Mouse (Mus musculus) left cerebral cortex, postnatal 25 days (tissue): ENCODE measurements at regions not wholly inside any gene's neighbourhood (a gene's known extent, or its start where the extent isn't known, plus 50 kb on each side); places are given as distances from the start of the nearest gene placed in this dataset.
"Not testable (repeated sequence)": the region's sequence is repeated elsewhere in the genome, so short reads cannot be mapped to it uniquely, and the experiment has no call there.

Experiments used
- DNase-seq, 2 experiments: peaks; one replicate each; pipeline ENCODE4 v3.0.0; 2022; ENCODE audit warnings: low spot score in 2 of 2, mixed read lengths in 1 of 2
- intact Hi-C: fragments of 180-260 bp; cut with DNase I; formaldehyde crosslinking; loops from one replicate; pipeline ENCODE4 v1.15.1; 2025

DNA sequence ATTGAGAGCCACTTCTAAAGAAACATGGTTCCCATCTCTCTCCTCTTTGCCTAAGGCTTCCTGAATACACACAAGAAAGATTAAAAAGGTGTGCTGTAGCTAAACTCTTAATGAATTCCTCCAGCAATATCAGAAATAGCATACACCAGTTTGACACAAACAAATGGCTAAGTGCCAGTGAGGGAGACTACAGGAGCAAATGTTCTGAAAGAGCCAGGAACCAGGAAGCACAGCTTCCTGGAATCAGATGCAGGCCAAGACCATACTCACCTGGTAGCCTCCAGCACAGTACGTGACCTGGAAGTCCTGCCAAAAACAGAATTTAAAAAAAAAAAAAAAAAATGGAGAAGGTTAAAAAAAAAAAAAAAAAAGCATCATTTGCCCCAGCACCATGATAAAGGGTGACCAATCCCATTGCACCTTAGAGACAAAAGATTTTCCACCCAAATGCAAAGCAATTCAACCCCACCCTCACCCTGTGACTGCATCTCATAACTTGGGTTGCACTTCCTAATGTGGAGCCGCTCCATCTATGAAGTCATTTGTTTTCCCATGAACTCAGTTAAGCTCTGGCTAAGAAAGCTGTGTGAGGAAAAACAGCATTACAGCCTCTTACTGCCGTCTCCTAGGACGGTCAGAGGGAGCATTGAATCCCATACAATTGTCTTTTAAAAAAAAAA is 149.3 kb upstream of the Nt5e start:
- intact Hi-C loops = no loop called here
- no peak for DNase-seq

DNA sequence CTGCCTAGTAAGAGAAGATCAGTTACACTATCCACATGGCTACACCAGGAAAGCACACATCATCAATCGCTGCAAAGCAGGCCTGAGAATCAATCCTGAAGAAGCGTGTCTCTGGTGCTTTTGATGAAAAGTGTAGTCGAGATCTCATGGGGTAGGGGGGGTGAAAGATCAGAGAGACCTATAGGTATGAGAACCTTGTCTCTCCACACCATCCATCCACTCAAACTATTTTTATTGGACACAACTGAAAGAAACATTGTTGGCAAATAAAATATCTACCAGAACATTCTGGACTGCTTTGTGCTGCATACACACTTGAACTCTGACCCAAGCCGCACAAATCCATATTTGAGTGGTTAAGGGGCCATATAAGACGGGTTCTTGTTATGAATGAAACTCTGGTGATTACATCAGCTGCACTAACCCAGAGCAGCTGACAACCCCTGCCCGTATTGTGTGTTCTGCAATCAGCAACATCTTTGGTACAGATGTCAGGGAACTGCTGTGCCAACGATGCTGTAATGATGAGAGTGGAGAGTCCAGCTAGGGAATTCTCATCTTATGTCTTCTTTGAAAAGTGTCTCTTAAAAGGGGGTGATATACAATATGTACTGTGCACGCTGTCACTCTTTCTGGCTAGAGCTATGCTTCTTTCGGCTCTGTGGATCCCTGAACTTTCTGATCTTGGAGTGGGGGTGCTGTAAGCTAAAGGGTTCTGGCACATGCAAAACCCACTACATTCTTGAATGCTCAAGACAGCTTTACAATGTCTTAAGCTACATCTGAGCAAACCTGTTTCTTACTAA is 145.6 kb upstream of the Nt5e start:
- no peak for DNase-seq

DNA sequence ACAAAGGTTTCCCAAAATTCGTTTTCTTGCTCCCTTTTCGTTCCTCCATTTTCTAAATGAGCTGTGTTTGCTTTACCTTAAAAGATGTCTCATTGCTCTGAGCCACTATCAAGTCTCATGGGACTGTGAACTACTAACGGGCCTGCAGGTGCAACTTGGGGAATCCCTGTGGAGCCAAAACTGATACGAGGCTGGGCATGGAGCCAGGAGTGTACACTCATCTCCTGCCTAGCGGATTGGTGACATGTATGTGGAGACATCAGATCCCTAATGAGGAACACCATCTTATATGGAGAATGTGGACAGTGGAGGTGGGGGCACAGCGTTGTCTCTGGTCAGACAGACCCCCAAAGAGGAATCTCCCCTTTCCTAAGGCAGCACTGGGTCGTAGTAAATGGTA is 119.6 kb upstream of the Nt5e start:
- DNase-seq = no peak
- intact Hi-C loops = no loop called here

More for the DNA sequence above, 145.6 kb upstream of the Nt5e start:
- intact Hi-C loops = no loop called here

DNA sequence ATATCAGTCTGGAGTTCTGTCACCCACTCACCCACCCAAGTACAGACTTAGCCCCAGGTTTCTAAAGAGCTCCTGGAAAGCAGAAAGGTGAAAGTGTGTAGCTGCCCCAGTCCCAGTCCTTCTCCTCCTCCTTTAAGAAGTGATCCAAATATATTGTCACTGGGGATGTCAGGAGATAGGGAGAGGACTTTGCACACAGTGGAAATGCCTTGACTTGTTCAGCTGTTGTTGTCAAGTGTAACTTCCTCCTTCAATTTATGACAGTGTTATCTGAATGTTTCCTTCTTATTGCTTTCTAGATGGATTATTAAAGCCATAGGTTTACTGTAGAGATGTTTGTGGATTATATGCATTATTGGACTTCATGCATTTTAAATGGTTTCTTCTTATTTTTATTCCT is 119.0 kb upstream of the Nt5e start:
- intact Hi-C loops = no loop called here
- DNase-seq = no peak

DNA sequence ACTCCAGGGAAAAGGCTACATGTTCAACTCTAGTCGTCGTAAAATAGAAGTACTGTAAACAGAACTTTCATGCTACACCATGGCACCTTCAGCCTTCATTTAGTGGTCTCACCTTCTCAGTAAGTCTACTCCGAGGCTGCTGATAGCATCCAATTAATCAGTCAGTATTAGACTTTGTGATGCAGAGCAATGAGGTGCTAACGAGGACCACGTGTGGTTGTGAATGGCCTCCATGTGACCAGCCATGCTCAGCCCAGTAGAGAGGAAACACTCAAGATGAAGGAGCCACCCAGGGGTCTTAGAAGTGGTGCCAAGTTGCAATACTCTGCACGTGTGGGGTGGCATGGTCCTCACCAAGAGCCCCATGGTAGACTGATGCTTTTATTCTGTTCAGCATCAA is 112.2 kb upstream of the Nt5e start:
- intact Hi-C loops = no loop called here
- DNase-seq = no peak

DNA sequence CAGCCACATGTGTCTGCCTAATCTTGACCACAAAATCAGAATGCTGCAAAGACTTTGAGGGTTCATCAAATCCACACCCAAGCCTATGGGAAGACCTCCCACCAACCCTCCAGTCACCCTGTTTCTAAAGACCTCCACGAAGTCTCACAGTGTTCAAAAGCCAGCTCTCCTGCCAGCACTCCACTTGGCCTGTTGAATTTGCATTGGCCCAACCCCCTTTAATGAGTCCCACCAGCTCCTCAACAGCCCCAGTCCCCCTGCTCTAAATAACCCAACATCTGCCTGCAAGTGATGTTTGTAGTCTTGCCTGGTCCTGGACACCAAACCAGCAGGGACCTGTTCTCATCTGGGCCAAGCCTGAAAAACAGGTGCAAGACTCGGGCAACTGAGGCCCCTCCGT is 106.6 kb upstream of the Nt5e start:
- no peak for DNase-seq
- intact Hi-C loops = loop anchor here (2.0 to 10.0 kb wide), 2 partner anchors 486 to 512 kb away; partner anchors contain the start of gene Tbx18

DNA sequence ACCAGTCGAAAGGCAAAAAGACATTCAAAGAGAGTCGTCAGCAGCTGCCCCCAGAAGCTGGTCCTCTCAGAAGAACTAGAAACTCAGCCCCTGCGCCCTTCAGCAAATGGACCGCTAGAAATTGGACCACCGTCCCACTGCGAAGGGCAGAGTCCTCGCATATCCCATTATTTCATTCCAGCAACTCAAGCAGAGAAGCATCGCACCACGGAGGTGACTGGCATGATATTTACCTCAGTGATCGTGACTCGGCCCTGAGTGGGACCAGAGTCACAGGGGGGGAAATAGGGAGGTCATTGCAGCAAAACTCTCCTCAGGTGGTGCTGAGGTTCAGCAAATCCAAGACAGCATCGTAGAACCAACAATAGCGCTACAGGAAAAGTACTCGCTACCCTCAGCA is 105.7 kb upstream of the Nt5e start:
- DNase-seq = no peak

DNA sequence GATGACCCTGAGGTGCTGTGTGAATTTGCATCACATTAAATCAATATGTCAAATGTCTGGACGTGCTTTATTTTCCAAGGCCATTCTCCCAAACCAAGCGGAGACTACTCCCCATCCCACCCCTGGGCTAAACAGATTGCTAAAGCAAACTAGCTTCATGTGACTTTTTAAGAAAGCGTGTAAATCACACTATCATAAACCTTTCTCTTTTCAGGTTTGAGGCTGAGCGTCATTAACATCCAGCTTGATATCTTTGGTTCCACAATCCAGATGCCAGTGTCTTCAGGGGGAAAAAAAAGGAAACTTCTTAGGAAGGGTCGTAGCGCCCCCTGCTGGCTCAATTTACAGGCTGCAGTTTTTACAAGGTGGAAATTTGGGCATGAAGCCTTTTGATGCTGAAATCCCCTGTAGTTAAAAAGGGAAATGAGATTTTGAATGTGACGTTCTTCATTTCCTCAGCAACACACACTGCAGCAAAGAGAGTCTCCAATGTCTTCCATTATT is 105.1 kb upstream of the Nt5e start:
- DNase-seq = peak; percentile 61 to 65
- intact Hi-C loops = loop anchor here (2.0 to 10.0 kb wide), 3 partner anchors 487 to 803 kb away; partner anchors contain the start of gene Tbx18

More for the DNA sequence above, 105.7 kb upstream of the Nt5e start:
- intact Hi-C loops = loop anchor here (2.0 to 10.0 kb wide), 2 partner anchors 486 to 512 kb away; partner anchors contain the start of gene Tbx18

DNA sequence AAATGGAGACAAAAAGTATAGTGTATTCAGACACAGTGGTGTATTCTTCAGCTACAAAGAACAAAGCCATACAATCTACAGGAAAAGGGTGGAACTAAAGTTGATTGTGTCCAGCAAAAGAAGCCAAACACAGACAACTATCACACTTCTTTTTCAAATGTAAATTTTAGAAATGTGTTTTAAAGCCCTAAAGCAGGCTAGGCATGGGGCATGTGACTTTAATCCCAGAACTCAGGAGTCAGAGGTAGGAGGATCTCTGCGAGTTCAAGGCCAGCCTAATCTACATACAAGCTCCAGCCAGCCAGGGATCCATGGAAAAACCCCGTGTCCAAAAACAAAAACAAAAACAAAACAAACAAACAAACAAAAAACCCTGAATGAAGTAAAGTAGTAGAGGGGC is 89.9 kb upstream of the Nt5e start:
- intact Hi-C loops = no loop called here
- DNase-seq = no peak

DNA sequence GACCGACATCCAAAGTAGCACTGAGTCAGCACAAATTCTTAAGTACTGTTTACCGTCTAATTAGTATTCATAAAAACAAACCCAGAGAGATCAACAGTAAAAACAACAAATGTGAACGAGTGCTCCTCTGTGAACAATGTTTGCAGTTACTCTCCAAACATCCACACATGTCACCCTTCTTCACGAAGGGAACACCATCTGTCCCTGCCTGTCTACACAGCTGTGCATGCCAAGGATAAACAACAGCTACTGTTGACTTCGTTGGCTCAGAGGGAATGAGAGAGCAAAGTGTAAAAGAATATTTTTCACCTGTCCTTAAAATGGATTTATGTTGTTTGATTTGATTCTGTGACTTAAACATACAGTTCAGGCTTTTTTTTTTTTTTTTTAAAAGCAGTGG is 88.7 kb upstream of the Nt5e start:
- intact Hi-C loops = no loop called here
- DNase-seq = no peak

DNA sequence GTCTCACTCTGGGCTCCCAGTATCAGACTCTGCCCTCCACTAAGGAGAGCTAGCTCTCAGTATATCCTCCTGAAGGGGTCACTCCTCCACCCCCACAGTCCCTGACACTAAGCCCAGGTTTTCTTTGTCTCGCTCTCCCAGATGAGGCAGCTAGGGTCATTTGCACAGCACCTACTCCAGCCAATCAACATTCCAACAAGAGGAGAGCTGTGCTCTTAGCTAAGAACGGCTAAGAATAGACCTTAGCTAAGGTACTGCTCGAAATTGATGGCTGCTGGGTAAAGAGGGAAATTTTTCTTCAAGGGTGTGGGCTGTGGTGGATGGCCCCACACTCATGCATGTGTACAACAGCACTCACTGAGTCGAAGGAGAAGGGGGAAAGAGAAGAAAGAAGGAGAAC is 86.3 kb upstream of the Nt5e start:
- intact Hi-C loops = loop anchor here (1.0 to 5.0 kb wide), 3 partner anchors 122 to 306 kb away; no protein-coding TSS in a partner anchor

DNA sequence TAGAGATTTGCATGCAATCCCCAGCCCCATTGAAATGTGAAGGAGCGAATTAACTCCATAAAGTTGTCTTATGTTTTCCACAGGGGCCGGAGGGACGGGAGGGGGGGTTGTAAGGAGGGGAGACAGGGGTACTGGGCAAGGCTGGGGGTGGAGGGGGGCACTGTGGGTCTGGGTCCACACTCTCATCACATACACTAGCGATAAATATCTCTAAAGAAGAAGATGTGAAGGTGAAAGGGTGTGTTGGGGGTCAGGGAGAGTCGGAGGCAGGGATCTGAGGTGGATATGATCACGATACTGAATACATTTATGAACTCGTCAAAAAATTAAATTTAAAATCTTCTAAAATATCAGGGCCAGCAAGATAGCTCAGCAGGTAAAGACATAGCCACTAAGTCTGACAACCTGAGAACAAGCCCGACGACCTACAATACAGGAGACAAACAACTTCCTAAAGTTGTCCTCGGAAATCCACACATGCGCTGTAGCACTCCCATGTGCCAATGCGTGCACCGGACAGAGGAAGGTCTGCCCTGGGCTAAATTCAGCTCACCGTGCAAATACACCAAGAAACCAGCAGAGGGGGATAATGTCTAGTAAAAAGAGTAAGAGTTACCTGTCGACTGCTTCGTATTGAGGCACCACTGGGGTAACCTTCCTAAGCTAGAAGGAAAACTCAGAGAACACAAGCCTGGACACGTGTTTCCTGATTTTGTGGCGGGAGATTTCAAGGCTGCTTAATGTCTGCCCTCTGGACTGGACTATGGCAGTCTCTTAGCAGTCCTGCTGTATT is 85.6 kb upstream of the Nt5e start:
- intact Hi-C loops = loop anchor here (1.0 to 5.0 kb wide), 3 partner anchors 121 to 305 kb away; no protein-coding TSS in a partner anchor
- peak; percentile 52 to 75 for DNase-seq

More for the DNA sequence above, 86.3 kb upstream of the Nt5e start:
- DNase-seq = no peak

DNA sequence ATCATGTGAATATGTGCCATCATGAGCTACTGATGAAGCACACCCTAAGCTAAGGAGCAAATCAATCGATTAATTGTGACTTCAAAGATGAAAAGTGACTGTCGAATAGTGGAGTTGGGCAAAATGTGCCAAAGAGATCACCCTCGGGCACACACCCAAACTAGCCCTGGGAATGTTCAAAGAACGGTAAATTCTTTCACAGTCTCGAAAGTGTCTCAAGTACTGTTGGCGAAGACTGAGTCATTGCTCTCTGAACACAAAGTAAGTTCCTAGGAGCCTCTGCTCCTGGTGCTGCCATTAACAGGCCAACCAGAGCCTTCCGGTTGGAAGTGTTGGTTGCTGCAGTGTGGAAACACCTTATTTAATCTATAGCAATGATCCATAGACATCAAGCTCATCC is 84.5 kb upstream of the Nt5e start:
- no peak for DNase-seq
- intact Hi-C loops = loop anchor here (5.0 kb wide), 1 partner anchor 155 kb away; no protein-coding TSS in a partner anchor

DNA sequence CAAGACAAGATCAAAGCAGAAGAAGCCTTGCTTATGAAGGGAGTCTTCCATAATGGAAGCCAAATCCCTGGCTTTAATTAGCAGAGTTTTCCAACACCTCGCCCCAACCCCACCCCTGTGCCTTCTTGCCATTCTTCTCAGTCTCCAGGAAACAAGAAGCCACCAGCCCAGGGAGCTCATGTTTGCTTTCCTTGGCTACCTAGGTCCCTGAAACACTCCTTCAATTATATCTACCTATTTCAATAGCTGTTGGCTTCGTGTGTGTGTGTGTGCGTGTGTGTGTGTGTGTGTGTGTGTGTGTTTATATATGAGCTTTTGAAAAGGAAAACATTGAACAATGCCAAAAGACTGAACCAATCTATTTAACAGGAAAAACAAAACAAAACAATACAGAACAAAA is 82.5 kb upstream of the Nt5e start:
- intact Hi-C loops = loop anchor here (5.0 kb wide), 1 partner anchor 153 kb away; no protein-coding TSS in a partner anchor
- no peak for DNase-seq

DNA sequence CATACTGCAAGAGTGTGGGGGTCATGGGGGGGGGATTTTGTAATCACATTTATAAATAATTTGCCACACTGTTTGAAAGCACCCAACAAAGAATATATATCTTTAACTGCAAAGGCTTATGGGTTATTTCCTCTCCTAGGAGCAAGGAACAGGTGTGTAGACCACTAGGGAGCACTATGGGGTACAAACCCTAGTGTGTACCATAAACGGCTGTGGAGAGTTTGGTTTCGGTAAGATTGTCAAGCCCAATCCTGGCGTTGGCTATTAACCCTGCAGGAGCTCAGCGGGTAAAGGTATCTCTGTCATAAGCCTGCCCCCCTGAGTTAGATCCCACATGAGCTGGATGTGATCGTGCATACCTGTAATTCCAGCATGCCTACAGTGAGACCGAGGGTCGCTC is 71.0 kb upstream of the Nt5e start:
- intact Hi-C loops = no loop called here
- DNase-seq = no peak

DNA sequence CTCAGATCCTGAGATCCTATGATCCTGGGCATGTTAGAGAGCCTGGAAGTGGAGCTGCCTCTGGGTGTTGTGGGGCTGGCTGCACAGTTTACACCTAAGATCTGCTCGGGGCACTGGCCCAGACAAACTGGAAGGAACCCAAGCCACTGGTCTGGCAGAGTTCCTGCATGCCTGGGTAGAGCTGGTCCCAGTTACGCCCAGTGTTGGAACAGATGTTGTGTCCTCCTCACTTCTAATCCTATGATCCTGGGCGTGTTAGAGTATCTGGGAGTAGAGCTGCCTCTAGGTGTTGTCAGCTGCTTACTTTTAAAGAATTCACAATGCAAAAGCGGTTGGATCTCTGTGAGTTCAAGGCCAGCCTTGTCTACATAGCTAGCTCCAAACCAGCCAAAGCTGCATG is 67.4 kb upstream of the Nt5e start:
- no peak for DNase-seq
- intact Hi-C loops = no loop called here

DNA sequence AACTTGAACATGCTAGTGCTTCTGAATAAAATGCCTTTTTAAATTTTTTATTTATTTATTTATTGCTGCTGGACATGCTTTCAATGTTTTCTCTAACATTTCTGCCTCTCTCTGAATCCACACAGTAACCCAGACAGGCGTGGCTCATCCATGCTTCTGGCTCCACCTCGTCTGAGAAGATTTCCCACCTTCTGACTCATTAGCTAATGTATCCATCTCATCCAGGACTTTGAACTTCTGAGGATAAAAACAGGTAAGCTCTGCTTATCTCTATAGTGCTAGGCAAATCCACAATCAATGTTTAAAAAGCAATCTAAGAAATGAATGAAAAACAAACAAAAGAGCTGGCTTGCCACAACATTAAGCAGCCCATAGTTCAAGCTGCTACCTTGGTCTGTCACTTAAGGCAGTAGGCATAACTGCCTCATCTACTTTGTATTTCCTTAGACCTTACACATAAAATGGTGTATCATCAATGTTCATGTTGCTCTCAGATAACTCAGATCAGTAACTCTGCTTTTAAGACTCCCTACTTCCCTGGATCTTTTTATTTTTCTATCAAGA is 66.8 kb upstream of the Nt5e start:
- intact Hi-C loops = no loop called here

DNA sequence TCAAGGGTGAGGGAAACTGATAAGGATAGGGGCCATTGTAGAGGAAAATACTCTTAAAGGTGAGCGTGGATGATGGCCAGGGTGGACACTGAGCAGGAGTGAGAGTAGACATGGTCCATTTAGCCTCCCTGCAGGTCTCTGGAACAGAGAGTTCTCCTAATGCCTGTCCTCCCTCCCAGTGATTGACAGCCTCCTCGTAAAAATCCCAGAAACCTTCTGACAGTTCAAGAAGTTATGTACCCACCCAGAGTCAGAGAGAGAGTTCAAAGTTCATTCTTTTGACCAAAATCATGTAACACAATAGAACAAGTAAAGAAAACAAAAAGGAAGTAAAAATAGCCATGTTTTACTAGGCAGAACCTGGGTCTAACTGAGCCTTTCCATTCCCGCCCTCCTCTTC is 64.5 kb upstream of the Nt5e start:
- DNase-seq = no peak
- intact Hi-C loops = no loop called here

More for the DNA sequence above, 66.8 kb upstream of the Nt5e start:
- no peak for DNase-seq

DNA sequence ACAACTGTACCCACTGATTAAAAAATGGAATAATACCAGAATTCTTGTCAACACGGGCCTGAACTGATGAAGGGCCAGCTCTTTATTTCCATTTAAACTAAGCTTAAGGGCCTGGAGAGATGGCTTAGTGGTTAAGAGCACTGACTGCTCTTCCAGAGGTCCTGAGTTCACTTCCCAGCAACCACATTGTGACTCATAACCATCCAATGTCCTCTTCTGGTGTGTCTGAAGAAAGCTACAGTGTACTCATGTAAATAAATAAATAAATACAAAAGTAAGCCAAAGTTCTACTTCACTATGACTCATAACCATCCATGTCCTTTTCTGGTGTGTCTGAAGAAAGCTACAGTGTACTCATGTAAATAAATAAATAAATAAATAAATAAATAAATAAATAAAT is 60.7 kb upstream of the Nt5e start:
- DNase-seq, intact Hi-C loops: not testable (repeated sequence)
